In the genomic region with DNA sequence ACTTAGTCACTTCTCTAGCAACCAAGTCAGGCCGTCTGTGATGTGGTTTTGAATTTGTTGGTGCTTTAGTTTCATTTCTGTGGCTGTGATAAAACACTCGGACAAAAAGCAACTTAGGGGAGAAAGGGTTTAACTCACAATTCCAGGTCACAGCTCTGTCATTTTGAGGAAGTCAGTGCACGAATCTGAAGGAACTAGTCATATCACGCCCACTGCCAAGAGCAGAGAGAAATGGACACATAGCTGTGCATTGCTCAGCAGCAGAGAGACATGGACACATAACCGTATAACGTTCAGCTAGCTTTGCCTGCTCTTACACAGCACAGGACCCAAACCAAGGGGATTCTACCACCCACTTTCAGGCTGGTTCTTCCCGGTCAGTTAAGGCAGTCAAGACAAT, we compare ENCODE assay signal across 9 mouse cellular contexts. TPM values are rescaled to one million over a fixed set of nuclear protein-coding genes. Genes with fewer than 3 reads are reported as not detected.
"Had no signal": no experiment of that assay in that cellular context is flagged by ENCODE, and none has a peak within 500 bp of the region (broad histone marks: within the 10 kb centered on the region; RNA-seq: fewer than 3 reads in every experiment).

No protein-coding gene starts in this region.

- DNase-seq: kidney, adult 11 months; kidney, postnatal 25 days; lung, postnatal 14 days; right cerebral cortex, postnatal 25 days; thymus, postnatal 4 days had no signal

- ATAC-seq: liver, embryonic 12.5 days; midbrain, embryonic 13.5 days had no signal

RNA-seq across cellular contexts. Expression of gene Aknad1, which starts 13.0 kb away (rescaled TPM):
- total RNA-seq: layer of hippocampus, postnatal 25 days; left cerebral cortex, adult 2 months had no signal
